Mouse (Mus musculus) CH12.LX (cell line): Measurements from ENCODE around the gene Sec14l1. TPM values are rescaled to one million over a fixed set of nuclear protein-coding genes. Genes with fewer than 3 reads are reported as not detected.

Source experiments
- DNase-seq: peaks from one replicate; pipeline ENCODE4 v3.0.0-alpha.2; 2013; ENCODE audit errors: extremely low read depth
- H3K27ac ChIP-seq: 2 replicates; pipeline ENCODE4 v1.5.1; 2012; ENCODE audit warnings: low read depth, mild to moderate bottlenecking, control low read depth, moderate library complexity; ENCODE audit not compliant: insufficient read depth
- H3K27me3 ChIP-seq: replicated peaks from 2 replicates; pipeline ENCODE3; 2012; ENCODE audit warnings: inconsistent platforms
- H3K36me3 ChIP-seq, 2 experiments: replicated peaks in 1 of 2; 2 replicates each; pipeline versions ENCODE3 to v1.6.1; 2012; ENCODE audit warnings: inconsistent platforms in 1 of 2, low read length in 1 of 2, mild to moderate bottlenecking in 1 of 2, mixed read lengths in 1 of 2, moderate library complexity in 1 of 2; ENCODE audit not compliant: control insufficient read depth in 1 of 2, insufficient read depth in 1 of 2
- H3K4me1 ChIP-seq, 2 experiments: 2 replicates each; pipeline ENCODE4 v1.6.1; 2012; ENCODE audit warnings: inconsistent platforms in 1 of 2, moderate library complexity in 1 of 2; ENCODE audit not compliant: insufficient read depth in 2 of 2, control insufficient read depth in 1 of 2
- H3K4me2 ChIP-seq: 2 replicates; pipeline ENCODE4 v1.6.1; 2012; ENCODE audit warnings: low read depth, mild to moderate bottlenecking, control low read depth; ENCODE audit not compliant: poor library complexity, insufficient read depth, severe bottlenecking
- H3K4me3 ChIP-seq, 3 experiments: fragments of 150-350 bp in 1 of 3; sonication (generic) in 1 of 3; replicated peaks in 1 of 3; 2 replicates each; pipeline versions ENCODE3 to v1.5.1; 2011 to 2012; ENCODE audit warnings: low read depth in 2 of 3, low read length in 2 of 3, mild to moderate bottlenecking in 2 of 3, moderate library complexity in 2 of 3, control low read depth in 1 of 3, improper control_type of control experiment in 1 of 3, inconsistent platforms in 1 of 3, mixed read lengths in 1 of 3; ENCODE audit not compliant: poor library complexity in 1 of 3
- H3K79me2 ChIP-seq: replicated peaks from 2 replicates; pipeline ENCODE4 v1.6.1; 2012; ENCODE audit warnings: mild to moderate bottlenecking, moderate library complexity; ENCODE audit not compliant: control insufficient read depth, poor library complexity, insufficient read depth, severe bottlenecking; ENCODE audit errors: extremely low read depth
- H3K9ac ChIP-seq: 2 replicates; pipeline ENCODE4 v1.6.1; 2012; ENCODE audit warnings: low read depth, mild to moderate bottlenecking, control low read depth, moderate library complexity; ENCODE audit not compliant: insufficient read depth
- H3K9me3 ChIP-seq: replicated peaks from 2 replicates; pipeline ENCODE3; 2012; ENCODE audit warnings: low read length, inconsistent platforms, mixed read lengths
- E2F4 ChIP-seq: IDR thresholded peaks from 2 replicates; pipeline ENCODE4 v1.6.1; 2011; ENCODE audit warnings: low read depth, low read length, improper control_type of control experiment; ENCODE audit not compliant: insufficient replicate concordance
- EP300 ChIP-seq: IDR thresholded peaks from 2 replicates; pipeline ENCODE4 v1.6.1; 2011; ENCODE audit warnings: low read length, improper control_type of control experiment
- HCFC1 ChIP-seq: IDR thresholded peaks from 2 replicates; pipeline ENCODE4 v1.6.1; 2012; ENCODE audit warnings: low read depth, mild to moderate bottlenecking, inconsistent platforms, low read length, improper control_type of control experiment
- KAT2A ChIP-seq: IDR thresholded peaks from 2 replicates; pipeline ENCODE4 v1.6.1; 2012; ENCODE audit warnings: low read length, improper control_type of control experiment, inconsistent platforms; ENCODE audit not compliant: insufficient replicate concordance
- MAX ChIP-seq: IDR thresholded peaks from 2 replicates; pipeline ENCODE4 v1.6.1; 2011; ENCODE audit warnings: low read length, improper control_type of control experiment
- MEF2A ChIP-seq: IDR thresholded peaks from 2 replicates; pipeline ENCODE4 v1.6.1; 2014; ENCODE audit warnings: low read depth, mild to moderate bottlenecking, inconsistent platforms, low read length, improper control_type of control experiment, borderline replicate concordance
- NRF1 ChIP-seq: IDR thresholded peaks from 2 replicates; pipeline ENCODE4 v1.6.1; 2014; ENCODE audit warnings: low read depth, mild to moderate bottlenecking, inconsistent platforms, low read length, improper control_type of control experiment, moderate library complexity
- PAX5 ChIP-seq: IDR thresholded peaks from 2 replicates; pipeline ENCODE4 v1.6.1; 2012; ENCODE audit warnings: low read length, inconsistent platforms, mixed read lengths
- POLR2A ChIP-seq: IDR thresholded peaks from 2 replicates; pipeline ENCODE4 v1.6.1; 2011; ENCODE audit warnings: low read depth, mild to moderate bottlenecking, improper control_type of control experiment, low read length
- POLR2AphosphoS2 ChIP-seq: IDR thresholded peaks from 2 replicates; pipeline ENCODE4 v1.6.1; 2011; ENCODE audit warnings: low read depth, low read length, improper control_type of control experiment
- SMC3 ChIP-seq: IDR thresholded peaks from 2 replicates; pipeline ENCODE4 v1.6.1; 2011; ENCODE audit warnings: low read depth, low read length, improper control_type of control experiment
- UBTF ChIP-seq: IDR thresholded peaks from 2 replicates; pipeline ENCODE4 v1.6.1; 2012; ENCODE audit warnings: low read depth, mild to moderate bottlenecking, inconsistent platforms, low read length, improper control_type of control experiment, moderate library complexity
- ZMIZ1 ChIP-seq: IDR thresholded peaks from 2 replicates; pipeline ENCODE4 v1.6.1; 2012; ENCODE audit warnings: low read depth, mild to moderate bottlenecking, inconsistent platforms, low read length, improper control_type of control experiment
- dilution Hi-C: fragments of 300-500 bp; cut with MboI; formaldehyde crosslinking; loops from 2 replicates; pipeline ENCODE4 v1.14.3; 2020; ENCODE audit warnings: low sequenced_read_pairs; ENCODE audit not compliant: extremely low pct_unique_long_range_greater_than_20kb, extremely low pct_ligation_motif_present
- in situ Hi-C: fragments of 300-500 bp; cut with MboI; formaldehyde crosslinking; loops from 3 replicates; pipeline ENCODE4 v1.14.3; 2019; ENCODE audit warnings: low sequenced_read_pairs, low pct_ligation_motif_present, low pct_unique_long_range_greater_than_20kb, mixed read lengths
- polyA plus RNA-seq: library from polyadenylated mRNA; unstranded; fragments of >175 nt; gene quantifications from 2 replicates; pipeline ENCODE4 v1.2.1, GENCODE M21; 2012; ENCODE audit warnings: low read depth; ENCODE audit not compliant: insufficient read length
- total RNA-seq, 2 experiments: library from RNA; depleted of rRNA; stranded (reverse); fragments of 300-350 nt in 1 of 2; fragments of >200 nt in 1 of 2; gene quantifications; 2 replicates each; pipeline ENCODE4 v1.2.3; 2012 to 2014

Sec14l1 gene
- total and polyA plus RNA-seq, 3 experiments, result 18.5 to 28.2 (median 21.5) TPM

- H3K4me1 ChIP-seq, result peaks cover 3 to 11% of the 10 kb centered on the region in 2 experiments; a peak in 3 of 4 replicates
- TF ChIP-seq UBTF, result no peak
- no peak for TF ChIP-seq EP300
- no peak for TF ChIP-seq PAX5
- TF ChIP-seq E2F4, result no peak
- no peak for TF ChIP-seq NRF1
- no peak for TF ChIP-seq ZMIZ1
- TF ChIP-seq HCFC1, result no peak
- TF ChIP-seq POLR2AphosphoS2, result no peak
- no peak for TF ChIP-seq MAX
- no peak for TF ChIP-seq KAT2A
- TF ChIP-seq MEF2A, result no peak
- no peak for TF ChIP-seq SMC3
- TF ChIP-seq POLR2A, result no peak
- no peak overlapping the region for H3K4me2 ChIP-seq
- no peak for DNase-seq
- peaks cover 11% of the 10 kb centered on the region for H3K9me3 ChIP-seq
- H3K79me2 ChIP-seq, result no peaks in the 10 kb centered on the region
- H3K36me3 ChIP-seq, result no peaks in the 10 kb centered on the region
- H3K27ac ChIP-seq, result no peak overlapping the region
- in situ Hi-C loops, result no loop called here
- dilution Hi-C loops, result no loop called here
- H3K4me3 ChIP-seq, result no peak overlapping the region
- no peak overlapping the region for H3K9ac ChIP-seq
- peaks cover 51% of the 10 kb centered on the region for H3K27me3 ChIP-seq
Observed at GRCm38 (mm10) chr11:117208151-117208673, 93.2 kb downstream of the Sec14l1 start.

Other genes with a start within 250 kb of the Sec14l1 start
- not detected in 2 replicates for gene Mgat5b, start 196.3 kb upstream of the Sec14l1 start, total RNA-seq (2012; rRNA removed)
- gene Mgat5b, start 196.3 kb upstream of the Sec14l1 start, total RNA-seq (2014; rRNA removed), result not detected in 2 replicates
- not detected in 2 replicates for gene Mgat5b, start 196.3 kb upstream of the Sec14l1 start, polyA plus RNA-seq
- gene Sept9, start 84.5 kb downstream of the Sec14l1 start, total RNA-seq (2012; rRNA removed), result 118 and 128 TPM in 2 replicates
- 47.6 and 48.6 TPM in 2 replicates for gene Sept9, start 84.5 kb downstream of the Sec14l1 start, total RNA-seq (2014; rRNA removed)
- gene Sept9, start 84.5 kb downstream of the Sec14l1 start, polyA plus RNA-seq, result 102 and 110 TPM in 2 replicates